25 mouse cellular contexts compared by ENCODE assay signal in genomic region chr19:18068919-18069318, GRCm38 (mm10).
DNase-seq lines count a peak whose midpoint lies in the region; ATAC-seq lines count a peak whose summit lies in the region.
"Had no signal": no experiment of that assay in that cellular context is flagged by ENCODE, and none has a peak within 500 bp of the region (broad histone marks: within the 10 kb centered on the region; RNA-seq: fewer than 3 reads in every experiment).

No protein-coding gene starts in this region.

- peak overlapping the region; percentile 49; the same call in 1 of the 2 replicates for H3K27ac ChIP-seq in heart, embryonic 12.5 days (ENCODE audit: poor library complexity, severe bottlenecking)
- H3K27ac ChIP-seq in embryonic facial prominence, embryonic 10.5 days (replicated peaks), result no peak overlapping the region; the same call in 1 of the 2 replicates
- H3K27ac ChIP-seq in embryonic facial prominence, embryonic 14.5 days (replicated peaks; ENCODE audit: low read depth, low read length), result peak overlapping the region; percentile 40
- 0 out of 2 replicates have a peak overlapping the region, but pooled peaks have one; percentile 16 for H3K27ac ChIP-seq in limb, embryonic 13.5 days
- H3K27ac ChIP-seq in hindbrain, embryonic 13.5 days, result no peak overlapping the region
- H3K27ac ChIP-seq: gastrocnemius, adult 2 months; hindbrain, embryonic 14.5 days; liver, embryonic 15.5 days; lung, embryonic 15.5 days; macrophage; midbrain, embryonic 10.5 days; stomach, embryonic 15.5 days had no signal

- no peaks in the 10 kb centered on the region for H3K9me3 ChIP-seq in heart, embryonic 12.5 days (replicated peaks)
- no peaks in the 10 kb centered on the region for H3K9me3 ChIP-seq in embryonic facial prominence, embryonic 10.5 days
- H3K9me3 ChIP-seq in embryonic facial prominence, embryonic 14.5 days (ENCODE audit: control insufficient read depth, low read length), result no peaks in the 10 kb centered on the region
- H3K9me3 ChIP-seq in limb, embryonic 13.5 days, result no peaks in the 10 kb centered on the region
- H3K9me3 ChIP-seq in hindbrain, embryonic 13.5 days, result no peaks in the 10 kb centered on the region
- H3K9me3 ChIP-seq: liver, embryonic 15.5 days; lung, embryonic 15.5 days; midbrain, embryonic 10.5 days; stomach, embryonic 15.5 days had no signal

- H3K36me3 ChIP-seq in heart, embryonic 12.5 days, result no peaks in the 10 kb centered on the region
- no peaks in the 10 kb centered on the region for H3K36me3 ChIP-seq in embryonic facial prominence, embryonic 10.5 days (replicated peaks)
- no peaks in the 10 kb centered on the region for H3K36me3 ChIP-seq in embryonic facial prominence, embryonic 14.5 days (ENCODE audit: control insufficient read depth, insufficient read depth, low read length)
- no peaks in the 10 kb centered on the region for H3K36me3 ChIP-seq in limb, embryonic 13.5 days
- H3K36me3 ChIP-seq in hindbrain, embryonic 13.5 days, result no peaks in the 10 kb centered on the region
- H3K36me3 ChIP-seq: liver, embryonic 15.5 days; lung, embryonic 15.5 days; midbrain, embryonic 10.5 days; stomach, embryonic 15.5 days had no signal

- H3K4me3 ChIP-seq in heart, embryonic 12.5 days, result no peak overlapping the region
- no peak overlapping the region for H3K4me3 ChIP-seq in embryonic facial prominence, embryonic 10.5 days
- H3K4me3 ChIP-seq in embryonic facial prominence, embryonic 14.5 days (ENCODE audit: low read depth, low read length), result no peak overlapping the region
- H3K4me3 ChIP-seq in limb, embryonic 13.5 days, result no peak overlapping the region
- H3K4me3 ChIP-seq in hindbrain, embryonic 13.5 days, result no peak overlapping the region
- H3K4me3 ChIP-seq: gastrocnemius, adult 2 months; liver, embryonic 15.5 days; lung, embryonic 15.5 days; midbrain, embryonic 10.5 days; stomach, embryonic 15.5 days had no signal

- 42% methylated on average over 5 of the region's 5 CpGs for WGBS in heart, embryonic 12.5 days
- 56% methylated on average over 5 of the region's 5 CpGs for WGBS in embryonic facial prominence, embryonic 10.5 days
- 27% methylated on average over 5 of the region's 5 CpGs for WGBS in embryonic facial prominence, embryonic 14.5 days
- 12% methylated on average over 5 of the region's 5 CpGs for WGBS in limb, embryonic 13.5 days
- 64% methylated on average over 5 of the region's 5 CpGs for WGBS in hindbrain, embryonic 13.5 days

- H3K4me1 ChIP-seq in heart, embryonic 12.5 days (replicated peaks), result peaks cover 20% of the 10 kb centered on the region
- peaks cover 14% of the 10 kb centered on the region; the same call in 1 of the 2 replicates for H3K4me1 ChIP-seq in embryonic facial prominence, embryonic 10.5 days
- peaks cover 11% of the 10 kb centered on the region for H3K4me1 ChIP-seq in embryonic facial prominence, embryonic 14.5 days (ENCODE audit: control insufficient read depth, insufficient read depth, low read length)
- H3K4me1 ChIP-seq in limb, embryonic 13.5 days, result peaks cover 15% of the 10 kb centered on the region
- no peaks in the 10 kb centered on the region for H3K4me1 ChIP-seq in hindbrain, embryonic 13.5 days (replicated peaks)
- H3K4me1 ChIP-seq: liver, embryonic 15.5 days; lung, embryonic 15.5 days; midbrain, embryonic 10.5 days; stomach, embryonic 15.5 days had no signal

- no peak overlapping the region for H3K4me2 ChIP-seq in heart, embryonic 12.5 days
- no peak overlapping the region; the same call in 1 of the 2 replicates for H3K4me2 ChIP-seq in embryonic facial prominence, embryonic 14.5 days (ENCODE audit: low read depth, low read length)
- peak overlapping the region; percentile 37 for H3K4me2 ChIP-seq in limb, embryonic 13.5 days (replicated peaks)
- no peak overlapping the region for H3K4me2 ChIP-seq in hindbrain, embryonic 13.5 days
- H3K4me2 ChIP-seq: hindbrain, embryonic 14.5 days; liver, embryonic 15.5 days; lung, embryonic 15.5 days; stomach, embryonic 15.5 days had no signal

- no peak overlapping the region for H3K9ac ChIP-seq in heart, embryonic 12.5 days
- no peak overlapping the region for H3K9ac ChIP-seq in embryonic facial prominence, embryonic 14.5 days (ENCODE audit: low read depth, low read length)
- no peak overlapping the region for H3K9ac ChIP-seq in limb, embryonic 13.5 days
- no peak overlapping the region for H3K9ac ChIP-seq in hindbrain, embryonic 13.5 days
- H3K9ac ChIP-seq: hindbrain, embryonic 14.5 days; liver, embryonic 15.5 days; lung, embryonic 15.5 days; stomach, embryonic 15.5 days had no signal

- H3K27me3 ChIP-seq in heart, embryonic 12.5 days (replicated peaks), result no peaks in the 10 kb centered on the region
- H3K27me3 ChIP-seq in embryonic facial prominence, embryonic 10.5 days (replicated peaks; ENCODE audit: low read depth, poor library complexity, severe bottlenecking), result no peaks in the 10 kb centered on the region
- no peaks in the 10 kb centered on the region for H3K27me3 ChIP-seq in embryonic facial prominence, embryonic 14.5 days (replicated peaks; ENCODE audit: control insufficient read depth, insufficient read depth, low read length)
- peaks cover 4% of the 10 kb centered on the region for H3K27me3 ChIP-seq in limb, embryonic 13.5 days
- H3K27me3 ChIP-seq in hindbrain, embryonic 13.5 days, result no peaks in the 10 kb centered on the region
- H3K27me3 ChIP-seq: liver, embryonic 15.5 days; lung, embryonic 15.5 days; stomach, embryonic 15.5 days had no signal

- peak; percentile 57; the same call in 1 of the 2 replicates for ATAC-seq in heart, embryonic 12.5 days (ENCODE audit: insufficient number of reproducible peaks, low FRiP score)
- no peak for ATAC-seq in embryonic facial prominence, embryonic 14.5 days (ENCODE audit: low read depth)
- peak; percentile 51; the same call in 1 of the 2 replicates for ATAC-seq in limb, embryonic 13.5 days (ENCODE audit: low FRiP score, low read depth)
- no peak for ATAC-seq in hindbrain, embryonic 13.5 days (ENCODE audit: low FRiP score)
- ATAC-seq: CD4-positive, CD25-positive, alpha-beta regulatory T cell, adult 4 months; forebrain, embryonic 14.5 days; inflammation-experienced regulatory T-cells, adult 6 months had no signal

- no peak for DNase-seq in heart, adult 9 months (ENCODE audit: low spot score in 2 of 2)
- peak; percentile 8 for DNase-seq in embryonic facial prominence, embryonic 10.5 days (ENCODE audit: low spot score)
- DNase-seq in embryonic facial prominence, embryonic 14.5 days (ENCODE audit: low spot score), result peak; percentile 62
- no peak for DNase-seq in urinary bladder, postnatal 25 days (ENCODE audit: low spot score)
- DNase-seq: adrenal gland, postnatal 14 days; cerebellum, adult 8-10 months; gastrocnemius, adult 2 months; kidney, adult 2 months; kidney, postnatal 10 days; liver; right cerebral cortex, adult 18-20 months; right cerebral cortex, postnatal 4 days; thymus, postnatal 25 days had no signal

Comparison
In these comparisons a context has a peak if more than half of its experiments do, and no peak if none do; other contexts are left out.
1. H3K27ac ChIP-seq: peak in heart, embryonic 12.5 days (single experiment), embryonic facial prominence, embryonic 14.5 days (single experiment) and limb, embryonic 13.5 days (single experiment); none in embryonic facial prominence, embryonic 10.5 days (single experiment) and hindbrain, embryonic 13.5 days (single experiment).
2. ATAC-seq: peak in heart, embryonic 12.5 days (single experiment) and limb, embryonic 13.5 days (single experiment); none in embryonic facial prominence, embryonic 14.5 days (single experiment) and hindbrain, embryonic 13.5 days (single experiment).
3. DNase-seq: peak in embryonic facial prominence, embryonic 10.5 days (single experiment) and embryonic facial prominence, embryonic 14.5 days (single experiment); none in heart, adult 9 months (0 of 2) and urinary bladder, postnatal 25 days (single experiment).